Mouse (Mus musculus) midbrain, embryonic 10.5 days (tissue): ENCODE results near the gene Lcn5. TPM values are rescaled to one million over a fixed set of nuclear protein-coding genes. Genes with fewer than 3 reads are reported as not detected.

Experiments used
- polyA plus RNA-seq: library from polyadenylated mRNA; unstranded; fragments of >200 nt; fragmentation: Nextera tagmentation; extraction: Ambion mirVana; gene quantifications from 2 replicates; pipeline ENCODE4 v1.2.1, GENCODE M21; 2016

The Lcn5 gene
- polyA plus RNA-seq, 1 experiment from 2014 or later, result not detected

Other genes with a start within 250 kb of the Lcn5 start
- not detected in 2 replicates for gene Fut7, start 234.7 kb upstream of the Lcn5 start, polyA plus RNA-seq
- 6.2 and 8.1 TPM in 2 replicates for gene Abca2, start 229.2 kb upstream of the Lcn5 start, polyA plus RNA-seq
- 1.1 and 1.9 TPM in 2 replicates for gene Clic3, start 201.1 kb upstream of the Lcn5 start, polyA plus RNA-seq
- gene Paxx, start 196.9 kb upstream of the Lcn5 start, polyA plus RNA-seq, result 17.4 and 26.4 TPM in 2 replicates
- 0.16 TPM in 1 of 2 replicates, not detected in the other for gene Ptgds, start 187.9 kb upstream of the Lcn5 start, polyA plus RNA-seq
- not detected in 2 replicates for gene Lcn12, start 164.0 kb upstream of the Lcn5 start, polyA plus RNA-seq
- gene Fbxw5, start 157.2 kb upstream of the Lcn5 start, polyA plus RNA-seq, result 91.2 and 108 TPM in 2 replicates
- 5.2 and 5.6 TPM in 2 replicates for gene C8g, start 156.2 kb upstream of the Lcn5 start, polyA plus RNA-seq
- gene Traf2, start 111.0 kb upstream of the Lcn5 start, polyA plus RNA-seq, result 38.9 and 41.4 TPM in 2 replicates
- 344 and 364 TPM in 2 replicates for gene Edf1, start 100.1 kb upstream of the Lcn5 start, polyA plus RNA-seq
- 6.7 and 7.8 TPM in 2 replicates for gene Mamdc4, start 83.1 kb upstream of the Lcn5 start, polyA plus RNA-seq
- gene Phpt1, start 82.7 kb upstream of the Lcn5 start, polyA plus RNA-seq, result 159 and 187 TPM in 2 replicates
- 0.05 and 0.27 TPM in 2 replicates for gene Ajm1, start 76.2 kb upstream of the Lcn5 start, polyA plus RNA-seq
- 71.2 and 75.1 TPM in 2 replicates for gene Rabl6, start 49.4 kb upstream of the Lcn5 start, polyA plus RNA-seq
- 0.04 and 0.12 TPM in 2 replicates for gene Ccdc183, start 40.3 kb upstream of the Lcn5 start, polyA plus RNA-seq
- 12.8 and 14.7 TPM in 2 replicates for gene Tmem141, start 35.9 kb upstream of the Lcn5 start, polyA plus RNA-seq
- 0.36 and 1.4 TPM in 2 replicates for gene Fcna, start 29.9 kb upstream of the Lcn5 start, polyA plus RNA-seq
- not detected in 2 replicates for gene Lcn8, start 4.8 kb upstream of the Lcn5 start, polyA plus RNA-seq
- not detected in 2 replicates for gene Lcn6, start 18.8 kb downstream of the Lcn5 start, polyA plus RNA-seq
- gene Lcn10, start 24.8 kb downstream of the Lcn5 start, polyA plus RNA-seq, result not detected in 2 replicates
- not detected in 2 replicates for gene Obp2a, start 42.1 kb downstream of the Lcn5 start, polyA plus RNA-seq
- 70.8 and 77.6 TPM in 2 replicates for gene Bmyc, start 48.8 kb downstream of the Lcn5 start, polyA plus RNA-seq
- not detected in 2 replicates for gene Obp2b, start 79.1 kb downstream of the Lcn5 start, polyA plus RNA-seq
- gene Lcn3, start 107.6 kb downstream of the Lcn5 start, polyA plus RNA-seq, result not detected in 2 replicates
- gene Lcn11, start 119.1 kb downstream of the Lcn5 start, polyA plus RNA-seq, result not detected in 2 replicates
- not detected in 2 replicates for gene Gm13539, start 124.3 kb downstream of the Lcn5 start, polyA plus RNA-seq
- not detected in 2 replicates for gene Glt6d1, start 157.9 kb downstream of the Lcn5 start, polyA plus RNA-seq
- not detected in 2 replicates for gene Lcn9, start 165.2 kb downstream of the Lcn5 start, polyA plus RNA-seq
- not detected in 2 replicates for gene Sohlh1, start 189.3 kb downstream of the Lcn5 start, polyA plus RNA-seq
- gene Kcnt1, start 205.8 kb downstream of the Lcn5 start, polyA plus RNA-seq, result 0.41 and 0.49 TPM in 2 replicates